Mouse (Mus musculus) ES-Bruce4 (cell line): ENCODE results near the gene Golt1a.

ENCODE experiments used
- CTCF ChIP-seq: IDR thresholded peaks from one replicate; pipeline ENCODE4 v1.8.1; 2011; ENCODE audit warnings: low read depth, low read length
- POLR2A ChIP-seq: IDR thresholded peaks from one replicate; pipeline ENCODE4 v1.8.1; 2011; ENCODE audit warnings: low read length; ENCODE audit not compliant: insufficient read depth

GRCm38 (mm10) chr1:133268503-133268902 lies 41.1 kb upstream of the Golt1a start:
- no peak for TF ChIP-seq POLR2A
- peak; percentile 30 for TF ChIP-seq CTCF
